Mouse (Mus musculus) A20 (cell line): ENCODE data around the gene Ifi214.
A peak's percentile ranks its signal among the peaks of the same experiment; 100 is the strongest.
"Not testable (repeated sequence)": the region's sequence is repeated elsewhere in the genome, so short reads cannot be mapped to it uniquely, and the experiment has no call there.

ENCODE experiments used
- DNase-seq: peaks from one replicate; pipeline ENCODE4 v3.0.0-alpha.2; 2011; ENCODE audit warnings: low read depth, low spot score

Ifi214 gene

DNA sequence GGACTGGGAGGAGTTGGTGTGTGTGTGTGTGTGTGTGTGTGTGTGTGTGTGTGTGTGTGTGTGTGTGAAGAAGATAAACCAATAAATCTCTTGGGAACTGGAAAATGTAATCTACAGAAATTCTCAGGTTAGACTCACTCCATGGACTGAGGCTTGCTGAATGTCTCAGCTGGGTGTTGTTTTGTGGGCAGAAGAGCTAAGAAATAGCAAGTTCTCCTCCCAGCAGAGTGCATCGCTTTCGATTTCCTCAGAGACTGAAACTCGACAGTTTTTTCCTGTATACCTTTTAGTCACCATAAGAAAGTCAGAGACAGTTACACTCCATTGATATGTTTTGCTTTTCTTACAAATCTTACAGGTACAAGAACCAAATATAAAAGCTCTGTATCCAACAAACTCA is at the start of gene Ifi214:
TSS of gene Ifi214 (minus strand) at position 167 of the 400 bp plus-strand sequence.
- not testable (repeated sequence) for DNase-seq

- peak; percentile 84 for DNase-seq
These were observed 44.3 kb upstream of the Ifi214 start for GRCm38 (mm10) chr1:173579921-173580585.

DNA sequence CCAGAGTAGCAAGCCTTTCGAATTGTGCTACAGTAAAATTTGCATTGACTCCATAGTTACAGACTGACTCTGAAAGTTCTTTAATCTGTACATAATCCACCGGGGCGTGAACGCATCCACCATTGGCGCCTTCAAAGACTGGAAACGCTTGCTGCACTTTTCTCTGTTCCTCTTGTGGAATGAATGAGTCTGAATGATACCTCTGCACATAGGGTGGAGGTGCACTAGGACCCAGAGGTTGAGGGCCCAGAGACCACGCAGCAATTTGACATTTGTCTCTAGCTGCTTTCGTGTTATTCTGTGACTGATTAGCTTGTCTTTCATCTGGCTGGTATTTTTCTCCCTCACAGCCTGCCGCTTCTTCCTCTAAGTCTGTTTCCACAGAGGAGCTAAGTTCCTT is 43.3 kb upstream of the Ifi214 start:
- DNase-seq = peak; percentile 62

- not testable (repeated sequence) for DNase-seq
These were observed 14.8 kb upstream of the Ifi214 start for GRCm38 (mm10) chr1:173550491-173551050.

- DNase-seq = not testable (repeated sequence)
These were observed 13.0 kb upstream of the Ifi214 start for GRCm38 (mm10) chr1:173548798-173549197.

GRCm38 (mm10) chr1:173521452-173521851 is 14.3 kb downstream of the Ifi214 start:
- DNase-seq = no peak

DNA sequence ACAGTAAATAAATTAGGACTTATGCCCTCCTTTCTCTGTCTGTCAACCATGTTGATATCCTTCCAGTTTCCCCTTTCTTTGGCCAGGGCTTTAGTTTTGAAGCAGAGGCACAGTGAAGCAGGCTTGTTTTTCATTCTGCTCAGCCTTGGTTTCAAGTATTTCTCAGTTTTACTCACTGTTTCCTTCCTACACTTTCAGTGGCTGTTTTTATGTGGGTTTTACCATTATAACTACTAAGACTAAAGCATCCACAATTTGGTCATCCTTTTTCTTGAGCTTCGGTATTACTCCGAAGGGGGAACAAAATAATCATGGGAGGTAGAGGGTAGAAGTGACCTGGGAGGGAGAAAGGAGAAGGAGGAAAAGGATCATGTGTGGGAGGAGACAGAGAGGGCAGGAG is 25.2 kb downstream of the Ifi214 start:
- not testable (repeated sequence) for DNase-seq

DNA sequence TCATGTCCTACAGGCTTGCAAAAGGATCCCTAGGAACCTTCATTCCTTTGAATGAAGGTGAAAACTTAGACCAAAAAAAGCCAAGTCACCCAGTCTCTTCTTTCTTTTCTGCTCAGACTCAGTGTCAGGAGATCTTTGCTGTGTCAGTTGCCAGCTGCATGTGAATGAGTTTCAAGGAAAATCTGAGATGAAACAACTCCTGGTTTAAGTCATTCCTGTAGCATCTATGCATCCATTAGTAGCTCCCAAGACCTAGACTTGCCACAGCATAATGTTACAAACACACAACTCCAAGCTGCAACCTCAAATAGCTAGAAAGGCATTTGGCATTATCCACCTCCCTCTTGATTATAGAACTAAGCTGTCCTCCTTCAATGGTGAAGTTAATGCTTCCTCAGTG is 44.3 kb downstream of the Ifi214 start:
- not testable (repeated sequence) for DNase-seq

GRCm38 (mm10) chr1:173490812-173491480 is 44.8 kb downstream of the Ifi214 start, which contains the start of gene Ifi206:
TSS of gene Ifi206 (minus strand) at chr1:173491041.
- not testable (repeated sequence) for DNase-seq

DNA sequence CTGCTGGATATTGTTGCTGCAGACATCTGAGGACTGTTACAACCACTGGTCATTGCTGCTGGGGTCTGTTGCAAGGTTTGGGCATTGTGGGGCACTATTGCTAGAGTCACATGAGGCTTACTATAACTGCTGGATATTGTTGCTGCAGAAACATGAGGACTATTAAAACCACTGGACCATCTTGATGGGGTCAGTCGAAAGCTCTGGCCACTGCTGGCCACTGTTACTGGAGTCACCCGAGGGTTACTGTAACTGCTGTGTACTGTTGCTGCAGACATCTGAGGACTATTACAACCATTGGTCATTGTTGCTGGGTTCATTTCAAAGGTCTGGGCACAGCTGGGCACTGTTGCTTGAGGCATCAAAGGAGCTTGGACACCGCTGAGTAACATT is 54.6 kb downstream of the Ifi214 start:
- DNase-seq = not testable (repeated sequence)

DNA sequence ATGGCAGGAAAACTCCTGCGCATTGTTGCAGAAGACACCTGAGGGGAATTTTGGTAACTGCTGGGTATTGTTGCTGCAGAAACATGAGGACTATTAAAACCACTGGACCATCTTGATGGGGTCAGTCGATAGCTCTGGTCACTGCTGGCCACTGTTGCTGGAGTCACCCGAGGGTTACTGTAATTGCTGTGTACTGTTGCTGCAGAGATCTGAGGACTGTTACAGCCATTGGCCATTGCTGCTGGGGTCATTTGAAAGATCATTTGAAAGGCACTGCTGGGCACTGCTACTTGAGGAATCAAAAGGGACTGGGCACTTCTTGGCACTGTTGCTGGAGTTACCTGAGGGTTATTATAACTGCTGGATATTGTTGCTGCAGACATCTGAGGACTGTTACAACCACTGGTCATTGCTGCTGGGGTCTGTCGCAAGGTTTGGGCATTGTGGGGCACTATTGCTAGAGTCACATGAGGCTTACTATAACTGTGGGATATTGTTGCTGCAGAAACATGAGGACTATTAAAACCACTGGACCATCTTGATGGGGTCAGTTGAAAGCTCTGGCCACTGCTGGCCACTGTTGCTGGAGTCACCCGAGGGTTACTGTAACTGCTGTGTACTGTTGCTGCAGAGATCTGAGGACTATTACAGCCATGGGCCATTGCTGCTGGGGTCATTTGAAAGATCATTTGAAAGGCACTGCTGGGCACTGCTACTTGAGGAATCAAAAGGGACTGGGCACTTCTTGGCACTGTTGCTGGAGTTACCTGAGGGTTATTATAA is 55.2 kb downstream of the Ifi214 start:
- not testable (repeated sequence) for DNase-seq
